Mouse (Mus musculus): Measurements from ENCODE around the gene Pla2g12b. TPM values are rescaled to one million over a fixed set of nuclear protein-coding genes. Genes with fewer than 3 reads are reported as not detected.

Pla2g12b gene
- polyA plus RNA-seq, 1 experiment, result not detected

GRCm38 (mm10) chr10:59467297-59467696 is 63.8 kb downstream of the Pla2g12b start:
- no peak overlapping the region for H3K4me2 ChIP-seq (ENCODE audit: low read depth)
- H3K36me3 ChIP-seq (ENCODE audit: control insufficient read depth, insufficient read depth), result peaks cover 16% of the 10 kb centered on the region
- H3K27me3 ChIP-seq (ENCODE audit: control insufficient read depth, insufficient read depth, insufficient read length), result no peaks in the 10 kb centered on the region
- TF ChIP-seq POLR2AphosphoS2 (IDR thresholded peaks at IDR 0.05; ENCODE audit: insufficient read length, low read depth) (peak; percentile 19), TCF12 (IDR thresholded peaks at IDR 0.05; ENCODE audit: insufficient read depth, poor library complexity, severe bottlenecking) (no peak)
- H3K79me2 ChIP-seq (ENCODE audit: control insufficient read depth, insufficient read depth), result no peaks in the 10 kb centered on the region
- H3K4me3 ChIP-seq, result no peak overlapping the region
- H3ac ChIP-seq (ENCODE audit: control insufficient read depth, insufficient read length), result no peak overlapping the region

GRCm38 (mm10) chr10:59470451-59470850 is 67.0 kb downstream of the Pla2g12b start:
- Histone ChIP-seq H3K4me2 (ENCODE audit: low read depth) (no peak overlapping the region), H3K79me2 (ENCODE audit: control insufficient read depth, insufficient read depth) (no peaks in the 10 kb centered on the region), H3K27me3 (ENCODE audit: control insufficient read depth, insufficient read depth, insufficient read length) (no peaks in the 10 kb centered on the region), H3ac (ENCODE audit: control insufficient read depth, insufficient read length) (no peak overlapping the region), H3K36me3 (ENCODE audit: control insufficient read depth, insufficient read depth) (peaks cover 7% of the 10 kb centered on the region), H3K4me3 (no peak overlapping the region)
- TF ChIP-seq POLR2A (IDR thresholded peaks at IDR 0.05; ENCODE audit: insufficient read length, low read depth), result no peak
- no peak for TF ChIP-seq MYOD1 (IDR thresholded peaks at IDR 0.05; ENCODE audit: control insufficient read depth in 1 of 3, insufficient read length in 2 of 3, low read depth in 2 of 3)
- TF ChIP-seq REST (IDR thresholded peaks at IDR 0.05; ENCODE audit: insufficient read depth, insufficient read length), result no peak
- no peak for TF ChIP-seq SRF (IDR thresholded peaks at IDR 0.05; ENCODE audit: control insufficient read depth, insufficient read length, low read depth)

Other genes starting within 250 kb of the Pla2g12b start
- 16.9 TPM for gene Sept10, start 181.8 kb upstream of the Pla2g12b start, polyA plus RNA-seq (2012; fragmentation: generic; extraction: Trizol)
- gene Sowahc, start 181.7 kb upstream of the Pla2g12b start, polyA plus RNA-seq (2012; fragmentation: generic; extraction: Trizol), result 1.2 TPM
- 107 TPM for gene P4ha1, start 80.4 kb upstream of the Pla2g12b start, polyA plus RNA-seq (2012; fragmentation: generic; extraction: Trizol)
- gene Gm10273, start 8.0 kb upstream of the Pla2g12b start, polyA plus RNA-seq (2012; fragmentation: generic; extraction: Trizol), result 10.3 TPM
- 0.32 TPM for gene Oit3, start 38.1 kb downstream of the Pla2g12b start, polyA plus RNA-seq (2012; fragmentation: generic; extraction: Trizol)
- 0.37 TPM for gene Gm10322, start 212.4 kb downstream of the Pla2g12b start, polyA plus RNA-seq (2012; fragmentation: generic; extraction: Trizol)
- gene Mcu, start 213.0 kb downstream of the Pla2g12b start, polyA plus RNA-seq (2012; fragmentation: generic; extraction: Trizol), result 82.9 TPM